Mouse (Mus musculus): ENCODE results near the gene Ofcc1.

Gene Ofcc1

GRCm38 (mm10) chr13:40361288-40361687 lies at the start of gene Ofcc1:
Ofcc1 (minus strand) TSS chr13:40361450.
- no peak for DNase-seq

GRCm38 (mm10) chr13:40390120-40390519 lies 28.9 kb upstream of the Ofcc1 start:
- DNase-seq: no peak

GRCm38 (mm10) chr13:40387446-40387845 lies 26.2 kb upstream of the Ofcc1 start:
- DNase-seq: no peak

- no peak for DNase-seq
Measured at GRCm38 (mm10) chr13:40384962-40385361, 23.7 kb upstream of the Ofcc1 start.

GRCm38 (mm10) chr13:40376773-40377172 lies 15.5 kb upstream of the Ofcc1 start:
- no peak for DNase-seq

- no peak for DNase-seq
Measured at GRCm38 (mm10) chr13:40366762-40367161, 5.5 kb upstream of the Ofcc1 start.

- no peak for DNase-seq
Measured at GRCm38 (mm10) chr13:40364855-40365254, 3.6 kb upstream of the Ofcc1 start.

DNA sequence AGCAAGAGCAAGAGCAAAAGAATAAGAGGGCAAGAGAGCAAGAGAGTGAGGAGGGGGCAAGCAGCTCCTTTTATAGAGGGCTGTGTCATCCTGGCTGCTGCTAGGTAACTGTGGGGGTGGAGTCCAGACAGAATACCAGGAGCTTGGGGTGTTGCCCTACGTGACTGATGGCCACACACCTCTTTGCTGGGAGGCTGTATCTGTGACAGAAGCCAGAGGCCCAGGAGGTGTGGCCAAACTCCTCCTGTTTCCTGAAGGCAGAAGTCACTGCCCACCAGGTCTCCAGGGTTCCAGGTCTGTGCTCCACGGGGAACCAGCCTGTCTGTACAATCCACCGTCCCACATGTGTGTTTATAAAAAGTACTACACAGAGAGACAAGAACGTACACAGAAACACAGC lies 558 bp downstream of the Ofcc1 start:
- DNase-seq: no peak

GRCm38 (mm10) chr13:40347045-40347444 lies 14.2 kb downstream of the Ofcc1 start:
- no peak for DNase-seq

DNA sequence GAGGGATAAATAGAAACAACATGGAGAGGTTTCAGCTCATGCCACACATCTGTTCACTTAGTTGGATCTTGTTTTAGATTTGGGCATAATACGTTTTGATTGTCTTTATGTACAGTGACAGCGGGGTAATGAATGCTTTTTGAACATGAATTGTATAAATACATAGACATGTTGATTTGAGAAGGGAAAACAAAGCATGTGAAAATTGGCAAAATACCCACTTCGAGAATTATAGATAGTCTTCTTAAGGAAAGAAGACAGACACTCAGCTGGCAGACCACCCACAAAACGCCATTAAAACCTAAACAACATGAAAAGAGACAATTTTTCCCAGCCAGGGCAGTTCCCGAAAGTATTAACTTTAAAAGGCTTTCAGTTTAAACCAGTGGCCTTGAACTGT lies 37.9 kb downstream of the Ofcc1 start:
- DNase-seq: no peak

- DNase-seq: no peak
Measured at GRCm38 (mm10) chr13:40320814-40321525, 40.3 kb downstream of the Ofcc1 start.

DNA sequence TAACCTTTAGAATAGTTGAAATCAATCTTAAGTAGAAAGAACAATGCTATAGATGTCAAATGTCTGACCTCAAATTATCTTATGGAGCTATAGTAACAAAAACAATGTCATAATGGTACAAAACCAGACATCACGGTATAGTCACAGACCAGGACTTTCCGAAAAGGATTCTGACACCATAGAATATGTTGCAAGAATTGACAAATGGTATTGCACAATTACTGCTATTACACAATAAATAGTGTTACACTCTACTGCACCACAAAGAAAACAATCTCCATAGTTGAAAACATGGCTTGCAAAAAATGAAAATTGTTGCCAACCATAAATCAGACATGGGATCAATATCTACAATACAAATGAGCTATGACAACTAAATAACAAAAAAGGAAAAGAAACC lies 43.5 kb downstream of the Ofcc1 start:
- DNase-seq: no peak

- DNase-seq: no peak
Measured at GRCm38 (mm10) chr13:40315158-40315792, 46.0 kb downstream of the Ofcc1 start.

GRCm38 (mm10) chr13:40292891-40293290 lies 68.4 kb downstream of the Ofcc1 start:
- no peak for DNase-seq

GRCm38 (mm10) chr13:40290846-40291245 lies 70.4 kb downstream of the Ofcc1 start:
- DNase-seq: no peak

DNA sequence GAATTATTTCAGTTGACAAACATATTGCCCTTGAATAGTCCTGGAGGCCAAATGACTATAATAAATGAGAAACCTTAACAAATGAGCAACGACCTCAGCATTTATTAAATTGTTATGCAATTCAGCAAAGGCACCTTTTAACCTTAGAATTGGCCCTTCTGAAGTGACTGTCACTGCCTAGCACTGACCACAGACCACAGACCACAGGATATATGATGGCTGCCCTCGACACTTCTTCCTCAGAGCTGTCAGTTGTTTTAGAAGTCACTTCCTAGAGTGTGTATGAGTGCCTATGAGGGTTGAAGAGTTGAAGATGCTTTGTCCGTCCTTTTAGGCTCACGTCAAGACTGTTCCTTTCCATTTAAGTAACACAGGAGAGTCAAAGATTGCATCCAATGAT lies 72.6 kb downstream of the Ofcc1 start:
- DNase-seq: no peak

- DNase-seq: no peak
Measured at GRCm38 (mm10) chr13:40287266-40288002, 73.8 kb downstream of the Ofcc1 start.

- DNase-seq: no peak
Measured at GRCm38 (mm10) chr13:40285234-40285791, 75.9 kb downstream of the Ofcc1 start.

- DNase-seq: no peak
Measured at GRCm38 (mm10) chr13:40280616-40281015, 80.6 kb downstream of the Ofcc1 start.

- no peak for DNase-seq
Measured at GRCm38 (mm10) chr13:40267546-40267945, 93.7 kb downstream of the Ofcc1 start.

GRCm38 (mm10) chr13:40263087-40263807 lies 98.0 kb downstream of the Ofcc1 start:
- DNase-seq: no peak

DNA sequence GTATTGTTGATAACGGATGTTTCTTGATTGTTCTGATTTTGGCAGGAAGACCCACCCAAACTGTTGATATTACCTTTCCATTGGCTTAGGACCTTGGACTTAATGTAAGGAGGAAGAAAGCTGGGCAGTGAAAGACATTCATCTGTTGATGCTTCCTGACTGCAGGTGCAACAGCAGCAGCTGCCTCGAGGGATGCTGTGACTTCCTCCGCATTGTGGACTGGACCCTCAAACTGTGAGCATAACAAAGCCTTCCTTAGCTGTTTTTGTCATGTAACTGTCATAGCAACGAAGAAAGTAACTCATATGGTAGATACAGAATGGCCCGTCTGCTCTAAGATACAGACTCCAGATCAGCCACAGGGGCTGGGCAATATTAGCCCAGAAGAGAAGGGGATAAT lies 102.5 kb downstream of the Ofcc1 start:
- no peak for DNase-seq

GRCm38 (mm10) chr13:40243821-40244220 lies 117.4 kb downstream of the Ofcc1 start:
- DNase-seq: no peak

Data from thymus, postnatal 25 days (tissue).